Mouse (Mus musculus) lung, postnatal 0 days (tissue): ENCODE results near the gene Gm37240.

Source experiments
- CTCF ChIP-seq: IDR thresholded peaks from 2 replicates; pipeline ENCODE4 v1.5.1; 2016; ENCODE audit warnings: antibody characterized with exemption, mild to moderate bottlenecking
- EP300 ChIP-seq: IDR thresholded peaks from 2 replicates; pipeline ENCODE4 v1.6.1; 2016; ENCODE audit warnings: antibody characterized with exemption, mild to moderate bottlenecking, control low read depth

GRCm38 (mm10) chr3:85564603-85565002 lies 322.7 kb downstream of the Gm37240 start:
- no peak for TF ChIP-seq CTCF
- no peak for TF ChIP-seq EP300
